Mouse (Mus musculus): ENCODE data around the gene Foxn3. TPM values are rescaled to one million over a fixed set of nuclear protein-coding genes. Genes with fewer than 3 reads are reported as not detected.

The Foxn3 gene
- 77.9 and 93.4 TPM in 2 replicates for polyA plus RNA-seq (2014; fragmentation: Nextera tagmentation; extraction: Ambion mirVana)

DNA sequence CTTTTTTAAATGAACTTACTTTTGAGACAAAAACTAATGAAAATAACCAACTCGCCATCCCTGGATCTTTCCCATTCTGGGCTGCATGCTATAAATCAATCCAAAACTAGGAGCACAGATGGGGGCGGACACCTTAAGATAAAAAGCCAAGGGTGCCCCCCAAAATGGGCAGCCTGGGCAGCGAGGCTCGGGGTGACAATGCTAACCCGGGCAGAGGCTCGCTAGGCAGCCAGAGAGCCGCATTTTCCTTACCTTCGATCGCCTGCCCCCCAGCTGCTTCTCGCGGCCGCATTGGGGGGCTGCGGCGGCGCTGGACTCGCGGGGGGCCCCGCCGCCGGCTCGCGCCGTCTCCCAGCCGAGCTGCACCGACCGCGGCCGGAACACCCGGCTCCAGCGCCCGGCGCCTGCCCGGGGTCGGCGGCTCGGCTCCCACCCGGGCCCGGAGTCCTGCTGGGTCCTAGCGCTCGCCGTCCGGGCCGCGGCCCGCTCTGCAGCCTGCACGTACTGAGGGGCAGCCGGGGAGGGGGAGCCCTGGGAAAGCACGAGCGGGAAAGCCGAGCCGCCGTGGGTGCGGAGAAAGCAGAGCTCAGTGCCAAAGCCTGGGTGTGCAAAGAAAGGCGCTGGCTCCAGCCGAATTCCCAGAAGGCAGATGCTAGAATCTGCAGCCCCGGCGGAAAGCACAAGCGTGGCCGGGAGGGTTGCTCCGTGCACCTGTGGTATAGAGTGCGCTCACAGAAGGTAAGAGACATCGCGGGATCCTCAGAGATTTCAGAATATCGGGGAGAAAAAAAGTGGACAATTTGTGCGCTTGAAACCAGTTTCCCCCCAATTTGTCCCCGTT lies at the start of gene Foxn3:
Gene Foxn3, minus strand, starts transcription at position 364 of the 841 bp plus-strand sequence.
- Histone ChIP-seq H3K36me3 (ENCODE audit: control insufficient read depth, insufficient read depth, low read length) (no peaks in the 10 kb centered on the region), H3K4me1 (ENCODE audit: control insufficient read depth, insufficient read depth, low read length) (peaks cover 11% of the 10 kb centered on the region), H3K4me2 (replicated peaks; ENCODE audit: low read depth, low read length) (peak within 1 kb of the TSS; percentile 69), H3K27ac (ENCODE audit: low read length) (peak within 1 kb of the TSS; percentile 86), H3K27me3 (ENCODE audit: control insufficient read depth, insufficient read depth, low read length) (no peaks in the 10 kb centered on the region), H3K4me3 (ENCODE audit: low read depth, low read length) (peak within 1 kb of the TSS; percentile 86), H3K9me3 (ENCODE audit: control insufficient read depth, low read depth, low read length) (no peaks in the 10 kb centered on the region), H3K9ac (replicated peaks; ENCODE audit: low read depth, low read length) (peak within 1 kb of the TSS; percentile 68)
- ATAC-seq (ENCODE audit: insufficient number of reproducible peaks, insufficient read depth, low FRiP score, low read depth) = peak; percentile 88
- 1% methylated on average over 66 of the region's 66 CpGs for WGBS

DNA sequence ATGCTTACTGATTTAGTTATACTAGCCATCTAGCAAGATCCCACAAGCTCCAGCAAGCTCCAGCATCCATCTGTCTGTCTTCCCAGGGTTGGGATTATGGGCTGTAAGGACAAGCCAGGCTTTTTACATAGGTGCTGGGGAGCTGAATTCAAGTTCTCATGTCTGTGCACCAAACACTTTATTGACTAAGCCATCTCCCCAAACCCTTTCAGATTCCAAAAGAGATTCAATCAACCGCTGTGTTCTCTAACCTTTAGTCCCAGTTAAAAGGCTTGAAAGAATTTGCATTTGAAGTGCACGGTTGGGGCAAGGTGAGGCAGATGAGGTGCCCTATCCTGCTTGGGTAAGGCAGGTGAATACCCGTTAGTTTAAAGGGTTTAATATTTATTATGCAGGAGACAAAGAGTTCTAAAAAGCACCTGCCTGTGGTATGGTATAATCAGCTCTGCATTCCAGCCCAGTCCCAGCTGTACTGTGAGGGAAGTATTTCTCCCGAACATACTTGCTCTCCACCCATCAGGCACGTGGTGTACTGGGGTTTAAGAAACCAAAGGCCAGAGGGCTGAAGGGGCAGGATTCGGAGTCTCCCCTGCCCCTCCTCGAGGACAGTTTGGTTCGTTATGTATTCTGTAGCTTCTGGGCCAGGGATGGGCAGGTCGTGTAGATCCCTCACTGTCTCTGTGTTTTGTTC lies 48.9 kb upstream of the Foxn3 start:
- Histone ChIP-seq H3K36me3 (ENCODE audit: control insufficient read depth, insufficient read depth, low read length) (no peaks in the 10 kb centered on the region), H3K4me2 (replicated peaks; ENCODE audit: low read depth, low read length) (no peak overlapping the region), H3K27ac (ENCODE audit: low read length) (no peak overlapping the region), H3K27me3 (ENCODE audit: control insufficient read depth, insufficient read depth, low read length) (no peaks in the 10 kb centered on the region), H3K4me1 (ENCODE audit: control insufficient read depth, insufficient read depth, low read length) (no peaks in the 10 kb centered on the region), H3K9ac (replicated peaks; ENCODE audit: low read depth, low read length) (no peak overlapping the region), H3K9me3 (ENCODE audit: control insufficient read depth, low read depth, low read length) (no peaks in the 10 kb centered on the region), H3K4me3 (ENCODE audit: low read depth, low read length) (no peak overlapping the region)
- no peak for ATAC-seq (ENCODE audit: insufficient number of reproducible peaks, insufficient read depth, low FRiP score, low read depth)
- 50% methylated on average over 9 of the region's 9 CpGs for WGBS

DNA sequence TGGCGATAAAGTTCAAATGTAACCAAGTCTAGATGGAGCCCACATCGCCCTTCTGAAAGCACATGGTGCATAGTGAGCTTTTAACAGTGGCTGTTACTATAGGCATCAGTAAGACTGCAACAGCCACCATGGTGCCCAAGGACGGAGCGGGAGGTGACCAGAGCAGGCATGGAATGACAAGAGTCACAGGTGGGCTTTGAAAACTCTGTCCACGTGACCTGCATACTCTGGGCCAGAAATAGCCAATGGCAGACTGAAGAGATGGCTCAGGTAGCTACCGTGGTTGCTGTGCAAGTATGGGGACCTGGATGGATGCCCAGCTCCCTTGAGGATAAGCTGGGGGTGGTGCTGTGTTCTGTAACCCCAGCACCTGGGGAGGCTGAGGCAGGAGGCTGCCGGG lies 47.5 kb upstream of the Foxn3 start:
- Histone ChIP-seq H3K36me3 (ENCODE audit: control insufficient read depth, insufficient read depth, low read length) (no peaks in the 10 kb centered on the region), H3K9ac (replicated peaks; ENCODE audit: low read depth, low read length) (no peak overlapping the region), H3K4me1 (ENCODE audit: control insufficient read depth, insufficient read depth, low read length) (no peaks in the 10 kb centered on the region), H3K27me3 (ENCODE audit: control insufficient read depth, insufficient read depth, low read length) (no peaks in the 10 kb centered on the region), H3K9me3 (ENCODE audit: control insufficient read depth, low read depth, low read length) (no peaks in the 10 kb centered on the region), H3K27ac (ENCODE audit: low read length) (no peak overlapping the region), H3K4me3 (ENCODE audit: low read depth, low read length) (no peak overlapping the region), H3K4me2 (replicated peaks; ENCODE audit: low read depth, low read length) (no peak overlapping the region)
- WGBS = 89% methylated on average over 7 of the region's 7 CpGs
- no peak for ATAC-seq (ENCODE audit: insufficient number of reproducible peaks, insufficient read depth, low FRiP score, low read depth)

DNA sequence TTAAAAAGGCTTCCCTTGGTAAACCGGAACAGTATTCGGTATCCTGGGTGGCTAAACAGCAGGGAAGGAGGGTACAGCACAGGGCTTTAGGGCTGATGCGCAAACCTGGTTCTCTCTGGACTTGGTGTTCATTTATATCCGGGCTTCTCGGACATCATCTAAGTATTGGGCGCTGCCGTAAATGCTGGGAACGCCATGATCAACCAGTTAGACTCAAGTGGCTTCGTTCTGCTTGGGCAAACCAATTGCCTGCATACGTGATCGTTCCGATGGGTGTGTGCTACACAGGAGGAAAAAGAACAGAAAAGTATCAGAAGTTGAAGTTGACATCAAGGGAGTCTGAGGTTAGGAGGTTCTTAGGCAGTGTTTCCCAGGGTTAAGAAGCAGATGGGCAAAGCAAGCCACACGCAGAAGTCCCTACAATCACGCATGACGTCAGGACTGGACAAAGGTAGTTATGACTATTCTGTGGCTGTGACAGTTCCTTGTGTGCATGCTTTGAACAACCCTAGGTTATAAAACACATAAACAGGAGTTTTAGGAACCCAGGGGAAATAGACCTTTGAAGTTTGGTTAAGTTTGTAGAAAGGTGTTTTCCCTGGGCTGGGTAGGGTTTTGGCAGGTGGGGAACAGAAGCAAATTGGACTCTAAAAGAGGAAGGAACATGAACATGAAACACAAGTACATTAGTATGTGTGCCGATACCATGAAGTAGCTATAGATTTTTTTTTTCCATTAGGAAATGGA lies 46.9 kb upstream of the Foxn3 start:
- no peak overlapping the region for H3K4me2 ChIP-seq (replicated peaks; ENCODE audit: low read depth, low read length)
- no peaks in the 10 kb centered on the region for H3K27me3 ChIP-seq (ENCODE audit: control insufficient read depth, insufficient read depth, low read length)
- H3K9me3 ChIP-seq (ENCODE audit: control insufficient read depth, low read depth, low read length) = no peaks in the 10 kb centered on the region
- 90% methylated on average over 16 of the region's 16 CpGs for WGBS
- no peaks in the 10 kb centered on the region for H3K36me3 ChIP-seq (ENCODE audit: control insufficient read depth, insufficient read depth, low read length)
- ATAC-seq (ENCODE audit: insufficient number of reproducible peaks, insufficient read depth, low FRiP score, low read depth) = no peak
- H3K27ac ChIP-seq (ENCODE audit: low read length) = no peak overlapping the region
- H3K9ac ChIP-seq (replicated peaks; ENCODE audit: low read depth, low read length) = no peak overlapping the region
- no peak overlapping the region for H3K4me3 ChIP-seq (ENCODE audit: low read depth, low read length)
- no peaks in the 10 kb centered on the region for H3K4me1 ChIP-seq (ENCODE audit: control insufficient read depth, insufficient read depth, low read length)

DNA sequence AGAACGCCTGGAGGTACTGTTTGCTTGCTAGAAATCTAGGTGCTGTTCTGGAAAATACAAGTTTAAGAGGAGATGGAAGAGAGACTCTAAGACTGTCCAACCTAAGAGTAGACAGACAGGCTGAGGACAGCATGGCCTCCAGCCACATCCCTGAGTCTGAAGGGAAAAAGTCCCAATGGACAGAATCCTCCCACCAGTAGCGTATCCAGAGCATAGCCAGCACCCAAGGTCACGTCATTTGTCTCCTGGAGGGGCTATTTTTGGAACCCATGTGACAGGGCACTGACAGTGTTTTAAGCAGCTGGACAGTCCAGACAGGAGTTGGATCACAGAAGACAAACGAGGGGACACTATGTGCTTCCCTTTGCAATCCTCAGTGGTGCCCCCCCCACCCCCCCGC lies 46.3 kb upstream of the Foxn3 start:
- Histone ChIP-seq H3K36me3 (ENCODE audit: control insufficient read depth, insufficient read depth, low read length) (no peaks in the 10 kb centered on the region), H3K9ac (replicated peaks; ENCODE audit: low read depth, low read length) (no peak overlapping the region), H3K4me2 (replicated peaks; ENCODE audit: low read depth, low read length) (no peak overlapping the region), H3K27ac (ENCODE audit: low read length) (no peak overlapping the region), H3K9me3 (ENCODE audit: control insufficient read depth, low read depth, low read length) (no peaks in the 10 kb centered on the region), H3K4me1 (ENCODE audit: control insufficient read depth, insufficient read depth, low read length) (no peaks in the 10 kb centered on the region), H3K27me3 (ENCODE audit: control insufficient read depth, insufficient read depth, low read length) (no peaks in the 10 kb centered on the region), H3K4me3 (ENCODE audit: low read depth, low read length) (no peak overlapping the region)
- 69% methylated on average over 5 of the region's 5 CpGs for WGBS
- ATAC-seq (ENCODE audit: insufficient number of reproducible peaks, insufficient read depth, low FRiP score, low read depth) = no peak

DNA sequence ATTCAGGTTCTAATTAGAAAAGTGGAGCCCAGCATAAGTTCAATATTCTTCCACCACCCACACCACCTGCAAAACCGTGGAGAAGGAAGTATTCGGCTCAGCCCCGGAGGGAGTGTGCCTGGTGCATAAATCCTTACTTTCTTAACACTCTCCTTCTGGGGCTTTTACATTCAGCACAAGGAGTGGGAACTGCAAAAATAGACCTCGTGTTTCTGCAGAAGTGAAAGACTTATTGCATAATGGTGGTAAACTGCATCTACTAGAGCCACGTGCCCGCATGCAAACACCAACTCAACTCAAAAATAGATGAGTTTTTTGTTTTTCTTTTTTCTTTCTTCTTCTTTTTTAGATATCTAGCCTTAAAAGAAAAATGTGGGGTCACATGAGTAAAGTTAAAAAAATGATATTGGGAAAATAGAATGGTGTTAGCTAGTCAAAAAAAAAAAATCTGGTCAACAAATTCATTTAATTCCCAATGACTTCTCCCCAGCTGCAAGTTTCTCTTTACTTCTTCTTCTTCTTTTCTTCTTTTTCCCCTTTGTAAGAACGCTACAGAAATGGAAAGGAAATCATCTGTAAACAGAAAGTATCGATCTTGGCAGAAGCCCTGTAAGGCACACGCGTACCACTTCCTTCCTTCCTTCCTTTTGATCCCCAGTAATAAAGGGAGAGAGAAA lies 45.0 kb upstream of the Foxn3 start:
- Histone ChIP-seq H3K9ac (replicated peaks; ENCODE audit: low read depth, low read length) (no peak overlapping the region), H3K4me2 (replicated peaks; ENCODE audit: low read depth, low read length) (no peak overlapping the region), H3K27ac (ENCODE audit: low read length) (no peak overlapping the region), H3K4me3 (ENCODE audit: low read depth, low read length) (no peak overlapping the region), H3K27me3 (ENCODE audit: control insufficient read depth, insufficient read depth, low read length) (no peaks in the 10 kb centered on the region), H3K36me3 (ENCODE audit: control insufficient read depth, insufficient read depth, low read length) (no peaks in the 10 kb centered on the region), H3K4me1 (ENCODE audit: control insufficient read depth, insufficient read depth, low read length) (no peaks in the 10 kb centered on the region), H3K9me3 (ENCODE audit: control insufficient read depth, low read depth, low read length) (no peaks in the 10 kb centered on the region)
- 81% methylated on average over 10 of the region's 10 CpGs for WGBS
- ATAC-seq (ENCODE audit: insufficient number of reproducible peaks, insufficient read depth, low FRiP score, low read depth) = no peak

DNA sequence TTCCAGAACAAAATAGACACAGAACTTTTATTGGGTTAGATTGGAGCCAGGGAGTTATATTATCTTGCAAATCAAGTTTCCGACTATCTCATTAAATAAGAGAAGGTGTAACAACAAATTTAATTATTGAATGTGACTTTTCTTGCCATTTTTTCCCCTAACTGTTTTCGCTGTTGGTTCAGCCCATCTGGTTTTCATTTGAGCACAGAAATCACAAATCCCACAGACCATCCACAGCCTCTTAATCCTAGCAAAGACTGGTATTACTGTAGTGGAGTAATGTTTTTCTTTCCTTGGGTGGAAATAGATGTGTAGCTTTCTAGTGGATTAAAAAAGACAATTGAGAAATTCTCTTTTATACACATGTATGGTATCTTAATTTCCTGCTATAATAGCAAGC lies 40.0 kb upstream of the Foxn3 start:
- Histone ChIP-seq H3K36me3 (ENCODE audit: control insufficient read depth, insufficient read depth, low read length) (no peaks in the 10 kb centered on the region), H3K4me1 (ENCODE audit: control insufficient read depth, insufficient read depth, low read length) (0 out of 2 replicates have a peak, but pooled peaks cover 4% of the 10 kb centered on the region), H3K4me3 (ENCODE audit: low read depth, low read length) (no peak overlapping the region), H3K27me3 (ENCODE audit: control insufficient read depth, insufficient read depth, low read length) (no peaks in the 10 kb centered on the region), H3K9me3 (ENCODE audit: control insufficient read depth, low read depth, low read length) (no peaks in the 10 kb centered on the region), H3K9ac (replicated peaks; ENCODE audit: low read depth, low read length) (no peak overlapping the region), H3K4me2 (replicated peaks; ENCODE audit: low read depth, low read length) (no peak overlapping the region), H3K27ac (ENCODE audit: low read length) (no peak overlapping the region)
- ATAC-seq (ENCODE audit: insufficient number of reproducible peaks, insufficient read depth, low FRiP score, low read depth) = no peak
- WGBS = 86% methylated on average over 2 of the region's 2 CpGs

DNA sequence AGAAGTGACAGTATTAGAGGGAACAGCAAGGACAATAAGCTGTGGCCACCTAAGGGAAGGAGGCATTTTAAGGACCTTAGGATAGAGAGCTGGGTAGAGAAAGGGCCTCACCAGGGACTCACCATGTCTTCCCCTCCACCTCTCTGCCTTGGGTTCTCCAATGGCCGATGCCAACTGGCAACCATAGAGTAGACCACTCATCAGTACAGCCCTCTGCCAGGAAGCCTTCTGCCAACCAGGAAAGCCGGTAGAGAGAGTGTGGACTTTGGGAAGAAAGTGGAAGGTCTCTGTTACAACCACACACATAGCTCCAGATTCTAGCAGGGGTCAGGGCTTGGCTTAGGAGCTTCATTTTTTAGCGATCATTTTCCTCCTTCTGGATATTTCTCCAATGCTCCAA lies 38.5 kb upstream of the Foxn3 start:
- H3K4me1 ChIP-seq (ENCODE audit: control insufficient read depth, insufficient read depth, low read length) = 0 out of 2 replicates have a peak, but pooled peaks cover 4% of the 10 kb centered on the region
- H3K27me3 ChIP-seq (ENCODE audit: control insufficient read depth, insufficient read depth, low read length) = no peaks in the 10 kb centered on the region
- no peak overlapping the region for H3K9ac ChIP-seq (replicated peaks; ENCODE audit: low read depth, low read length)
- no peak overlapping the region for H3K27ac ChIP-seq (ENCODE audit: low read length)
- H3K4me2 ChIP-seq (replicated peaks; ENCODE audit: low read depth, low read length) = no peak overlapping the region
- ATAC-seq (ENCODE audit: insufficient number of reproducible peaks, insufficient read depth, low FRiP score, low read depth) = no peak
- H3K9me3 ChIP-seq (ENCODE audit: control insufficient read depth, low read depth, low read length) = no peaks in the 10 kb centered on the region
- H3K4me3 ChIP-seq (ENCODE audit: low read depth, low read length) = no peak overlapping the region
- no peaks in the 10 kb centered on the region for H3K36me3 ChIP-seq (ENCODE audit: control insufficient read depth, insufficient read depth, low read length)
- WGBS = 92% methylated on average over 3 of the region's 3 CpGs
